Mouse (Mus musculus): ENCODE data around the gene Lgals1. TPM values are rescaled to one million over a fixed set of nuclear protein-coding genes. Genes with fewer than 3 reads are reported as not detected.
A peak's percentile ranks its signal among the peaks of the same experiment; 100 is the strongest.

Lgals1 gene
- total and polyA plus RNA-seq, 3 experiments, result 646 to 1,010 (median 974) TPM

GRCm38 (mm10) chr15:78942663-78943062 lies 16.1 kb downstream of the Lgals1 start:
- Histone ChIP-seq H3K27me3 (ENCODE audit: control insufficient read depth in 1 of 2, insufficient read depth in 2 of 2, low read length in 2 of 2) (no peaks in the 10 kb centered on the region), H3K4me3 (ENCODE audit: control insufficient read depth in 1 of 2, insufficient read depth in 1 of 2, low read depth in 2 of 2, low read length in 2 of 2) (no peak overlapping the region), H3K4me1 (ENCODE audit: control insufficient read depth in 1 of 2, insufficient read depth in 2 of 2, low read length in 2 of 2) (peaks cover 7 to 17% of the 10 kb centered on the region in 2 experiments), H3K36me3 (ENCODE audit: control insufficient read depth in 1 of 2, insufficient read depth in 2 of 2, low read length in 2 of 2) (peaks cover 2 to 10% of the 10 kb centered on the region in 2 experiments; a peak in 3 of 4 replicates), H3K27ac (ENCODE audit: control insufficient read depth, low read depth, low read length) (no peak overlapping the region), H3K9ac (ENCODE audit: control insufficient read depth, low read depth, low read length, poor library complexity, severe bottlenecking) (no peak overlapping the region), H3K9me3 (replicated peaks; ENCODE audit: insufficient read depth, low read length) (no peaks in the 10 kb centered on the region), H3K79me2 (ENCODE audit: control insufficient read depth, insufficient read depth, low read length, poor library complexity) (no peaks in the 10 kb centered on the region)
- peak; percentile 71 for DNase-seq (ENCODE audit: low read depth, low spot score)
- TF ChIP-seq MYB (IDR thresholded peaks at IDR 0.05; ENCODE audit: low read depth, low read length) (no peak), CHD2 (IDR thresholded peaks at IDR 0.05; ENCODE audit: low read length) (no peak), SIN3A (IDR thresholded peaks at IDR 0.05; ENCODE audit: low read length) (peak; percentile 40; the same call in 1 of the 2 replicates), RCOR1 (IDR thresholded peaks at IDR 0.05; ENCODE audit: low read depth, low read length) (no peak), RAD21 (IDR thresholded peaks at IDR 0.05; ENCODE audit: low read depth, low read length) (peak; percentile 25), BHLHE40 (IDR thresholded peaks at IDR 0.05; ENCODE audit: borderline replicate concordance, low read depth, low read length) (no peak), SMC3 (IDR thresholded peaks at IDR 0.05; ENCODE audit: low read depth, low read length) (peak; percentile 70), MAX (IDR thresholded peaks at IDR 0.05; ENCODE audit: low read length) (no peak), NRF1 (IDR thresholded peaks at IDR 0.05; ENCODE audit: insufficient read depth, low read depth, low read length, poor library complexity, severe bottlenecking) (no peak), GABPA (IDR thresholded peaks at IDR 0.05; ENCODE audit: low read depth, low read length) (no peak), TBP (IDR thresholded peaks at IDR 0.05; ENCODE audit: low read depth, low read length) (no peak), POLR2A (IDR thresholded peaks at IDR 0.05; ENCODE audit: control insufficient read depth in 1 of 2, insufficient read depth in 1 of 2, low read depth in 1 of 2, low read length in 2 of 2, poor library complexity in 1 of 2) (peak in 1 of 2 experiments; percentile 22; a peak in 1 of 4 replicates), CTCF (IDR thresholded peaks at IDR 0.05 in 2 of 3, conservative IDR thresholded peaks at IDR 0.05 in 1 of 3; ENCODE audit: control insufficient read depth in 1 of 3, insufficient read depth in 1 of 3, low read depth in 2 of 3, low read length in 3 of 3, poor library complexity in 1 of 3, severe bottlenecking in 1 of 3) (peak; percentile 61 to 71 (median 64)), KAT2A (conservative IDR thresholded peaks at IDR 0.05; ENCODE audit: low read depth, low read length) (no peak), MAZ (IDR thresholded peaks at IDR 0.05; ENCODE audit: low read depth, low read length) (no peak), UBTF (IDR thresholded peaks at IDR 0.05; ENCODE audit: borderline replicate concordance, insufficient read depth, low read depth, low read length) (no peak), USF1 (IDR thresholded peaks at IDR 0.05; ENCODE audit: low read depth, low read length) (no peak), POLR2AphosphoS2 (IDR thresholded peaks at IDR 0.05; ENCODE audit: low read length) (no peak), ELF1 (IDR thresholded peaks at IDR 0.05; ENCODE audit: low read depth, low read length) (peak; percentile 25; the same call in 1 of the 2 replicates), MAFK (IDR thresholded peaks at IDR 0.05; ENCODE audit: borderline replicate concordance, low read depth, low read length) (no peak), JUND (IDR thresholded peaks at IDR 0.05; ENCODE audit: low read depth, low read length) (no peak), NELFE (IDR thresholded peaks at IDR 0.05; ENCODE audit: low read depth, low read length) (no peak), HCFC1 (IDR thresholded peaks at IDR 0.05; ENCODE audit: low read depth, low read length) (no peak), ZKSCAN1 (IDR thresholded peaks at IDR 0.05; ENCODE audit: low read depth, low read length) (no peak), POLR2AphosphoS5 (IDR thresholded peaks at IDR 0.05; ENCODE audit: borderline replicate concordance, low read depth, low read length) (no peak), ZNF384 (IDR thresholded peaks at IDR 0.05; ENCODE audit: low read depth, low read length) (no peak), CHD1 (IDR thresholded peaks at IDR 0.05; ENCODE audit: low read depth, low read length) (no peak), E2F4 (IDR thresholded peaks at IDR 0.05; ENCODE audit: borderline replicate concordance, low read depth, low read length) (no peak), MYC (IDR thresholded peaks at IDR 0.05; ENCODE audit: low read depth, low read length) (no peak), USF2 (IDR thresholded peaks at IDR 0.05; ENCODE audit: borderline replicate concordance in 1 of 2, insufficient read depth in 1 of 2, low read depth in 1 of 2, low read length in 2 of 2) (no peak), TCF12 (IDR thresholded peaks at IDR 0.05; ENCODE audit: low read depth, low read length) (no peak), GATA1 (IDR thresholded peaks at IDR 0.05; ENCODE audit: low read depth, low read length) (no peak), ZC3H11A (IDR thresholded peaks at IDR 0.05; ENCODE audit: low read depth, low read length) (no peak), MXI1 (IDR thresholded peaks at IDR 0.05; ENCODE audit: low read depth, low read length) (no peak), ZMIZ1 (IDR thresholded peaks at IDR 0.05; ENCODE audit: low read depth, low read length) (no peak), ETS1 (IDR thresholded peaks at IDR 0.05; ENCODE audit: low read depth, low read length) (no peak), EP300 (IDR thresholded peaks at IDR 0.05; ENCODE audit: low read depth in 1 of 2, low read length in 2 of 2) (no peak), TAL1 (IDR thresholded peaks at IDR 0.05; ENCODE audit: low read length) (no peak)

Measured in MEL (cell line).